Mouse (Mus musculus): ENCODE measurements at regions not wholly inside any gene's neighbourhood (a gene's known extent, or its start where the extent isn't known, plus 50 kb on each side); places are given as distances from the start of the nearest gene placed in this dataset.

DNA sequence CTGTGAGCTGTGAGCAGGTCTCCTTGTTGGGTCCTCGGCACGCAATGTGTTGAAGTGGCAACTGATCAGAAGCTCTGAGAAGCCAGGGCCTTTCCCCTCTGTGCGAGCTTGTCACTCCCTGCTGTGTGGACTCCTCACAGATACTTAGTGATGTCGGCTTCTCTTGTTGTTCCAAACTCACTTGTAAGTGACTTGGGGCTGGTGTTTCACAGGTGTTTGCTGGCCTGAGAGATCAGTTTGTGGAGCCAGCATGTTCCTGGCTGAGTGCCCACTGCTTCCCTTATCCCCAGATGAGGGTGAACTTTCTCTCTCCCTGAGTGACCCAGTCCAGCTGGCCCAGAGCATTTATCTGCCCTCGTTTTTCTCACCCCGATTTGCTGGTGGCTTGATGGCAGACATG lies 247.8 kb upstream of the Kcnab2 start:
- TF ChIP-seq POLR2AphosphoS5 (IDR thresholded peaks at IDR 0.05; ENCODE audit: insufficient replicate concordance, low read depth, low read length) (no peak), GATA2 (IDR thresholded peaks at IDR 0.05; ENCODE audit: borderline replicate concordance, low read depth, low read length) (no peak), TAL1 (conservative IDR thresholded peaks at IDR 0.05; ENCODE audit: low read depth, low read length) (no peak), GATA1 (IDR thresholded peaks at IDR 0.05; ENCODE audit: borderline replicate concordance, low read length) (no peak)
- Histone ChIP-seq H3K4me1 (ENCODE audit: insufficient read depth, low read depth, low read length) (no peaks in the 10 kb centered on the region), H3K4me3 (ENCODE audit: low read depth, low read length) (no peak overlapping the region), H3K36me3 (replicated peaks) (no peaks in the 10 kb centered on the region), H3K9me3 (replicated peaks) (peaks cover 85% of the 10 kb centered on the region), H3K27me3 (ENCODE audit: insufficient read depth, low read length) (no peaks in the 10 kb centered on the region)
- DNase-seq (ENCODE audit: low spot score) (no peak), ATAC-seq (ENCODE audit: extremely low read depth, insufficient number of reproducible peaks, low FRiP score, poor library complexity, severe bottlenecking) (no peak)

DNA sequence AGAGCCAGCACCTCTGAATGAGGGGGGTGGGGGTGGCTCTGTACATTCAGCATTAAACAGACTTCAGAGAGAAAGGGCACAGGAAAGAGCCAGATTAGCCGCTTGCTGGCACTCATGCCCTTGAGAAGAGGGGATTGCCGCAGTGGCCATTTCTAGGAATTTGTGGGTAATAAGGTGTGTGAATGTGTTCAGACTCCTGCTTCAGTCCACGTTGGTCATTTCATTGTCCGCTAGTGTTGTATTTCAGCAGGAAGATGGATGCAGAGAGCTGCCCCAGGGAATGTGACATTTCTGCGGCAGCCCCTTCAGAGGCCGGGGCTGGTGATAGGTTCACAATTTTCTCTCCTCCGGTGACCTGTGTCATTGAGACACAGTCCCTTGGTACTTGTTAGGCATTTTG lies 247.1 kb upstream of the Kcnab2 start:
- Histone ChIP-seq H3K9me3 (replicated peaks) (peaks cover 87% of the 10 kb centered on the region), H3K4me3 (ENCODE audit: low read depth, low read length) (no peak overlapping the region), H3K4me1 (ENCODE audit: insufficient read depth, low read depth, low read length) (no peaks in the 10 kb centered on the region), H3K36me3 (replicated peaks) (no peaks in the 10 kb centered on the region), H3K27me3 (ENCODE audit: insufficient read depth, low read length) (no peaks in the 10 kb centered on the region)
- TF ChIP-seq CTCF (IDR thresholded peaks at IDR 0.05; ENCODE audit: low read depth, low read length) (no peak), GATA1 (IDR thresholded peaks at IDR 0.05; ENCODE audit: borderline replicate concordance, low read length) (no peak), TAL1 (conservative IDR thresholded peaks at IDR 0.05; ENCODE audit: low read depth, low read length) (no peak), GATA2 (IDR thresholded peaks at IDR 0.05; ENCODE audit: borderline replicate concordance, low read depth, low read length) (no peak), POLR2AphosphoS5 (IDR thresholded peaks at IDR 0.05; ENCODE audit: insufficient replicate concordance, low read depth, low read length) (no peak)
- DNase-seq (ENCODE audit: low spot score) (no peak), ATAC-seq (ENCODE audit: extremely low read depth, insufficient number of reproducible peaks, low FRiP score, poor library complexity, severe bottlenecking) (no peak)

DNA sequence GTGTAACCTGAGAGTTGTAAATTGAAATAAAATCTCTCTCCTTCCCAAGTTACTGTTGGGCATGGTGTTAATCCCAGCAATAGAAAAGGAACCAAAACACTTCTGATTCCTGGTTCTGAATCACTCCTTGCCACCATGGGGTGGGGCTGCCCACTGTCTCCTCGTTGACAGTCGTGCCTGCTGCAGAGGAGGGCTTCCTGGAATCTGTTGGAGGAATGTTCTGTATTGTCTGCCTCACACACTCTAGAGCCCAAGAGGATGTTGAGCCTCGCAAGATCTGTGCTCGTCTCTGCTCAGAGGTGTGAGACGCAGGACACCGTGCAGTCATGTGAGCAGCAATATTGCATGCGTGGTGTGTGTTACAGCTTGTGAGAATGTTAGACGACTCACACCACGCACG lies 246.4 kb upstream of the Kcnab2 start:
- no peaks in the 10 kb centered on the region for H3K4me1 ChIP-seq (ENCODE audit: insufficient read depth, low read depth, low read length)
- H3K27me3 ChIP-seq (ENCODE audit: insufficient read depth, low read length): no peaks in the 10 kb centered on the region
- TF ChIP-seq CTCF (IDR thresholded peaks at IDR 0.05; ENCODE audit: low read depth, low read length): no peak
- no peak for TF ChIP-seq POLR2AphosphoS5 (IDR thresholded peaks at IDR 0.05; ENCODE audit: insufficient replicate concordance, low read depth, low read length)
- TF ChIP-seq GATA2 (IDR thresholded peaks at IDR 0.05; ENCODE audit: borderline replicate concordance, low read depth, low read length): no peak
- no peak for TF ChIP-seq TAL1 (conservative IDR thresholded peaks at IDR 0.05; ENCODE audit: low read depth, low read length)
- TF ChIP-seq GATA1 (IDR thresholded peaks at IDR 0.05; ENCODE audit: borderline replicate concordance, low read length): no peak
- H3K9me3 ChIP-seq (replicated peaks): peaks cover 88% of the 10 kb centered on the region
- ATAC-seq (ENCODE audit: extremely low read depth, insufficient number of reproducible peaks, low FRiP score, poor library complexity, severe bottlenecking) (no peak), DNase-seq (ENCODE audit: low spot score) (no peak)
- H3K4me3 ChIP-seq (ENCODE audit: low read depth, low read length): no peak overlapping the region
- no peaks in the 10 kb centered on the region for H3K36me3 ChIP-seq (replicated peaks)

- no peaks in the 10 kb centered on the region for H3K36me3 ChIP-seq (replicated peaks)
- TF ChIP-seq POLR2AphosphoS5 (IDR thresholded peaks at IDR 0.05; ENCODE audit: insufficient replicate concordance, low read depth, low read length): no peak
- TF ChIP-seq GATA2 (IDR thresholded peaks at IDR 0.05; ENCODE audit: borderline replicate concordance, low read depth, low read length): no peak
- no peak for TF ChIP-seq TAL1 (conservative IDR thresholded peaks at IDR 0.05; ENCODE audit: low read depth, low read length)
- no peak for TF ChIP-seq GATA1 (IDR thresholded peaks at IDR 0.05; ENCODE audit: borderline replicate concordance, low read length)
- TF ChIP-seq CTCF (IDR thresholded peaks at IDR 0.05; ENCODE audit: low read depth, low read length): no peak
- H3K4me1 ChIP-seq (ENCODE audit: insufficient read depth, low read depth, low read length): no peaks in the 10 kb centered on the region
- peaks cover 91% of the 10 kb centered on the region for H3K9me3 ChIP-seq (replicated peaks)
- no peak overlapping the region for H3K4me3 ChIP-seq (ENCODE audit: low read depth, low read length)
- ATAC-seq (ENCODE audit: extremely low read depth, insufficient number of reproducible peaks, low FRiP score, poor library complexity, severe bottlenecking) (no peak), DNase-seq (ENCODE audit: low spot score) (no peak)
- no peaks in the 10 kb centered on the region for H3K27me3 ChIP-seq (ENCODE audit: insufficient read depth, low read length)
Observed at GRCm38 (mm10) chr4:152720528-152720927, 242.9 kb upstream of the Kcnab2 start.

DNA sequence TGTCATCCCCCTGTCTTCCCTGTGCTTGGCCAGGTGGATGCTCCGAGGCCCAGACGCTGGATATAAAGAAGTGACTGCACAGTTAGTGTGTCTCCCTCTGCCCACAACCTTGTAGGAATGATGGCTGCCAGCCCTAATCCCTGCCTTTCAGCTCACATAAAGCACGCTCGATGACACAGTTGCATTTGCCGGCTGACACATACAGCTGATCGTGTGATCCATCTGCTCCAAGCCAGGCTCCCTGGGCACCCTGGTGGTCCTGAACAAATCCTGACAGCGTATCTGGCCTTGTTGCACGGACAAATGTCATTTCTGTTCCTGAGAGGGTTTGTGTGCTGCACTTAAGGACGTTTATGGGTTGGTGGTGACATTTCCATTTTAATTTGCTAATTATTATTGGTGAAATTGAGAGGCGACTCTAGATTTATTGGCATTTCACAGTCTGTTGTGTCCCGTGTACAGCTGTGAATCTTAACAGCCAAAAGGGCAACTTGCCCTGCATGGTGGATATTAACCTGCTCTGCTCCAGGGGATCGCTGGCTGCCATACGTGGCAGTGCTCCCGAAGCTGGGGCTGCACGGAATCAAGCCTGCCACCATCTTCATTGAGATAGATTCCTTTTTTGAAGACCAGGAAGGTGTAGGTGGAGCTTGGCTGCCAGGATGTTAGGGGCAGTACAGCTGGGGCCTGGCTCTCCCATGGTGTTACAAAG lies 241.9 kb upstream of the Kcnab2 start:
- TF ChIP-seq GATA2 (IDR thresholded peaks at IDR 0.05; ENCODE audit: borderline replicate concordance, low read depth, low read length) (no peak), CTCF (IDR thresholded peaks at IDR 0.05; ENCODE audit: low read depth, low read length) (no peak), TAL1 (conservative IDR thresholded peaks at IDR 0.05; ENCODE audit: low read depth, low read length) (no peak), POLR2AphosphoS5 (IDR thresholded peaks at IDR 0.05; ENCODE audit: insufficient replicate concordance, low read depth, low read length) (no peak), GATA1 (IDR thresholded peaks at IDR 0.05; ENCODE audit: borderline replicate concordance, low read length) (no peak)
- ATAC-seq (ENCODE audit: extremely low read depth, insufficient number of reproducible peaks, low FRiP score, poor library complexity, severe bottlenecking) (no peak), DNase-seq (ENCODE audit: low spot score) (no peak)
- no peak overlapping the region for H3K4me3 ChIP-seq (ENCODE audit: low read depth, low read length)
- H3K4me1 ChIP-seq (ENCODE audit: insufficient read depth, low read depth, low read length): no peaks in the 10 kb centered on the region
- H3K36me3 ChIP-seq (replicated peaks): no peaks in the 10 kb centered on the region
- peaks cover 89% of the 10 kb centered on the region for H3K9me3 ChIP-seq (replicated peaks)
- no peaks in the 10 kb centered on the region for H3K27me3 ChIP-seq (ENCODE audit: insufficient read depth, low read length)

DNA sequence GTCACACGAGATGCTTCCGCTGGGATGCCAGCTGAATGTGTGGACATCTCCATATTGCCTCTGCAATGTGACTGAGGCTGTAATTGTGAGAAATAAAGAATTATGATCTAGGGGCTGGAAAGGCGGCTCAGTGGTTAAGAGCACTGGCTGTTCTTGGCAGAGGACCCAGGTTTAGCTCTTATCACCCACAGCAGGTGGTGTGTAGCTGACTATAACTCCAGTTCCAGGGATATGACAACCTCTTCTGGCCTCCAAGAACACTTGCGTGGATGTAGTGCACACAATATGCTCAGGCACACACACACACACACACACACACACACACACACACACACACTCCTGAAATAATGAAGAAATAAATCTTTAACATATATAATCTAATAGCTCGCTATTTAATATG lies 232.7 kb upstream of the Kcnab2 start:
- Histone ChIP-seq H3K36me3 (replicated peaks) (no peaks in the 10 kb centered on the region), H3K27me3 (ENCODE audit: insufficient read depth, low read length) (no peaks in the 10 kb centered on the region), H3K4me1 (ENCODE audit: insufficient read depth, low read depth, low read length) (no peaks in the 10 kb centered on the region), H3K9me3 (replicated peaks) (peaks cover 88% of the 10 kb centered on the region), H3K4me3 (ENCODE audit: low read depth, low read length) (no peak overlapping the region)
- no peak for TF ChIP-seq GATA2 (IDR thresholded peaks at IDR 0.05; ENCODE audit: borderline replicate concordance, low read depth, low read length)
- TF ChIP-seq TAL1 (conservative IDR thresholded peaks at IDR 0.05; ENCODE audit: low read depth, low read length): no peak
- no peak for TF ChIP-seq POLR2AphosphoS5 (IDR thresholded peaks at IDR 0.05; ENCODE audit: insufficient replicate concordance, low read depth, low read length)
- no peak for TF ChIP-seq CTCF (IDR thresholded peaks at IDR 0.05; ENCODE audit: low read depth, low read length)
- no peak for TF ChIP-seq GATA1 (IDR thresholded peaks at IDR 0.05; ENCODE audit: borderline replicate concordance, low read length)
- ATAC-seq (ENCODE audit: extremely low read depth, insufficient number of reproducible peaks, low FRiP score, poor library complexity, severe bottlenecking) (no peak), DNase-seq (ENCODE audit: low spot score) (no peak)

Data from G1E (cell line).